In the genomic region with DNA sequence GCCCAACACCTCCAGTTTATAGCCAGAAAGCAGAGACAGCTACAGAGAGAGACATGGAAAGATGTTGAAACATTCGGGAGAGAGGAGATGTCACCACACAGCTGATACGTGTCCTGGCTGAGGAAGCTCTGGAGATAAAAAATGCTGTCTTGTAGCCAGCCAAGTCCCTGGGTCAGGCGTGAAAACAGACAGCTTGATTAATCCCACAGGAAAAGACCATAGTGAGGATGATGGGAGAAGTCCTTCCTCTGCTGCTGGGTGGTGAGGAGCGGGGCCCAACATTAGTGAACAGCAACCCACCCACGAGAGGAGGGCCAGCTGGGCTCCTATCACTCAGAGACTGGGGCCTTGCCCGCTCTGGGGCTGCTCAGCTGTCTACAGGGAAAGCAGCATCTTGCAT, we compare ENCODE assay signal across 21 mouse cellular contexts.
DNase-seq lines count a peak whose midpoint lies in the region; ATAC-seq and TF ChIP-seq lines count a peak whose summit lies in the region.
"Had no signal": no experiment of that assay in that cellular context is flagged by ENCODE, and none has a peak within 500 bp of the region (broad histone marks: within the 10 kb centered on the region; RNA-seq: fewer than 3 reads in every experiment).

No protein-coding gene starts in this region.

- DNase-seq in heart, adult 18-20 months = peak; percentile 8 to 13
- DNase-seq in kidney, adult 8-10 months = no peak
- no peak for DNase-seq in layer of hippocampus, adult 2 months (ENCODE audit: low spot score in 2 of 2)
- DNase-seq in layer of hippocampus, adult 9-10 months (ENCODE audit: low spot score) = no peak
- no peak for DNase-seq in stomach, postnatal 0 days (ENCODE audit: low spot score)
- DNase-seq: adrenal gland, postnatal 10 days; cerebellum, adult 18-20 months; cerebellum, postnatal 14 days; gastrocnemius, postnatal 10 days; layer of hippocampus, postnatal 36 days; right cerebral cortex, adult 18-20 months; right cerebral cortex, postnatal 4 days had no signal

- no peak for TF ChIP-seq EP300 in stomach, postnatal 0 days (optimal IDR thresholded peaks at IDR 0.05)

- TF ChIP-seq CTCF in layer of hippocampus, adult 2 months (conservative IDR thresholded peaks at IDR 0.05) = no peak
- no peak for TF ChIP-seq CTCF in stomach, postnatal 0 days (IDR thresholded peaks at IDR 0.05; ENCODE audit: low read depth)

- peaks cover 23% of the 10 kb centered on the region for H3K4me1 ChIP-seq in heart, embryonic 12.5 days (replicated peaks)
- H3K4me1 ChIP-seq in kidney, embryonic 15.5 days = peaks cover 27% of the 10 kb centered on the region
- H3K4me1 ChIP-seq in stomach, embryonic 14.5 days (ENCODE audit: control insufficient read depth, insufficient read depth, low read length) = peaks cover 8% of the 10 kb centered on the region; the same call in 1 of the 2 replicates
- H3K4me1 ChIP-seq in stomach, postnatal 0 days (replicated peaks; ENCODE audit: control insufficient read depth, insufficient read depth) = no peaks in the 10 kb centered on the region
- H3K4me1 ChIP-seq: forebrain, embryonic 10.5 days; hindbrain, embryonic 13.5 days; midbrain, embryonic 12.5 days; stomach, embryonic 15.5 days had no signal

- no peaks in the 10 kb centered on the region for H3K9me3 ChIP-seq in heart, embryonic 12.5 days (replicated peaks)
- H3K9me3 ChIP-seq in kidney, embryonic 15.5 days (replicated peaks) = no peaks in the 10 kb centered on the region
- no peaks in the 10 kb centered on the region for H3K9me3 ChIP-seq in stomach, embryonic 14.5 days (ENCODE audit: control insufficient read depth, low read depth, low read length)
- H3K9me3 ChIP-seq in stomach, postnatal 0 days (ENCODE audit: control insufficient read depth, low read length) = no peaks in the 10 kb centered on the region
- H3K9me3 ChIP-seq: forebrain, embryonic 10.5 days; hindbrain, embryonic 13.5 days; midbrain, embryonic 12.5 days; neural tube, embryonic 15.5 days; stomach, embryonic 15.5 days had no signal

- no peak overlapping the region for H3K27ac ChIP-seq in heart, embryonic 12.5 days (ENCODE audit: poor library complexity, severe bottlenecking)
- H3K27ac ChIP-seq in kidney, embryonic 15.5 days = no peak overlapping the region
- peak overlapping the region; percentile 32; the same call in 1 of the 2 replicates for H3K27ac ChIP-seq in layer of hippocampus, adult 2 months
- peak overlapping the region; percentile 44; the same call in 1 of the 2 replicates for H3K27ac ChIP-seq in stomach, embryonic 14.5 days (ENCODE audit: low read length)
- no peak overlapping the region for H3K27ac ChIP-seq in stomach, postnatal 0 days (replicated peaks)
- H3K27ac ChIP-seq: forebrain, embryonic 10.5 days; hindbrain, embryonic 13.5 days; midbrain, embryonic 12.5 days; neural tube, embryonic 15.5 days; stomach, embryonic 15.5 days had no signal

- no peak; the same call in 1 of the 2 replicates for ATAC-seq in heart, embryonic 12.5 days (ENCODE audit: insufficient number of reproducible peaks, low FRiP score)
- ATAC-seq in kidney, embryonic 15.5 days (replicated peaks; ENCODE audit: low FRiP score) = peak; percentile 49; the same call in 1 of the 2 replicates
- ATAC-seq in stomach, embryonic 14.5 days (ENCODE audit: insufficient number of reproducible peaks, insufficient read depth, low FRiP score, low read depth) = 0 out of 2 replicates have a peak, but pooled peaks have one; percentile 44
- no peak for ATAC-seq in stomach, postnatal 0 days (ENCODE audit: low FRiP score, low TSS enrichment)
- ATAC-seq: forebrain, embryonic 16.5 days had no signal

- H3K27me3 ChIP-seq in heart, embryonic 12.5 days (replicated peaks) = no peaks in the 10 kb centered on the region
- H3K27me3 ChIP-seq in kidney, embryonic 15.5 days = no peaks in the 10 kb centered on the region
- H3K27me3 ChIP-seq in stomach, embryonic 14.5 days (ENCODE audit: control insufficient read depth, insufficient read depth, low read length) = no peaks in the 10 kb centered on the region
- no peaks in the 10 kb centered on the region for H3K27me3 ChIP-seq in stomach, postnatal 0 days (ENCODE audit: control insufficient read depth, insufficient read depth, low read length)
- H3K27me3 ChIP-seq: hindbrain, embryonic 13.5 days; neural tube, embryonic 15.5 days; stomach, embryonic 15.5 days had no signal

- H3K9ac ChIP-seq in heart, embryonic 12.5 days = no peak overlapping the region
- H3K9ac ChIP-seq in kidney, embryonic 15.5 days = no peak overlapping the region
- H3K9ac ChIP-seq in stomach, embryonic 14.5 days (replicated peaks; ENCODE audit: low read depth, low read length) = no peak overlapping the region
- H3K9ac ChIP-seq in stomach, postnatal 0 days (ENCODE audit: low read length) = no peak overlapping the region
- H3K9ac ChIP-seq: hindbrain, embryonic 13.5 days; midbrain, embryonic 12.5 days; neural tube, embryonic 15.5 days; stomach, embryonic 15.5 days had no signal

- 38% methylated on average over 6 of the region's 6 CpGs for WGBS in heart, embryonic 12.5 days
- WGBS in kidney, embryonic 15.5 days = 50% methylated on average over 6 of the region's 6 CpGs
- WGBS in stomach, embryonic 14.5 days = 57% methylated on average over 6 of the region's 6 CpGs
- WGBS in stomach, postnatal 0 days = 53% methylated on average over 6 of the region's 6 CpGs

- no peak overlapping the region for H3K4me2 ChIP-seq in heart, embryonic 12.5 days
- no peak overlapping the region for H3K4me2 ChIP-seq in kidney, embryonic 15.5 days
- no peak overlapping the region for H3K4me2 ChIP-seq in stomach, embryonic 14.5 days (replicated peaks; ENCODE audit: low read depth, low read length)
- H3K4me2 ChIP-seq in stomach, postnatal 0 days (replicated peaks; ENCODE audit: low read depth) = no peak overlapping the region
- H3K4me2 ChIP-seq: hindbrain, embryonic 13.5 days; midbrain, embryonic 12.5 days; neural tube, embryonic 15.5 days; stomach, embryonic 15.5 days had no signal

- no peak overlapping the region for H3K4me3 ChIP-seq in heart, embryonic 12.5 days
- no peak overlapping the region for H3K4me3 ChIP-seq in kidney, embryonic 15.5 days (replicated peaks)
- no peak overlapping the region for H3K4me3 ChIP-seq in layer of hippocampus, adult 2 months
- H3K4me3 ChIP-seq in stomach, embryonic 14.5 days (ENCODE audit: low read depth, low read length) = no peak overlapping the region
- no peak overlapping the region for H3K4me3 ChIP-seq in stomach, postnatal 0 days (ENCODE audit: low read depth, low read length)
- H3K4me3 ChIP-seq: forebrain, embryonic 10.5 days; hindbrain, embryonic 13.5 days; midbrain, embryonic 12.5 days; neural tube, embryonic 15.5 days; stomach, embryonic 15.5 days had no signal

- H3K36me3 ChIP-seq in heart, embryonic 12.5 days = no peaks in the 10 kb centered on the region
- no peaks in the 10 kb centered on the region for H3K36me3 ChIP-seq in kidney, embryonic 15.5 days
- H3K36me3 ChIP-seq in stomach, embryonic 14.5 days (ENCODE audit: control insufficient read depth, insufficient read depth, low read length) = no peaks in the 10 kb centered on the region
- no peaks in the 10 kb centered on the region for H3K36me3 ChIP-seq in stomach, postnatal 0 days (ENCODE audit: control insufficient read depth, insufficient read depth, low read length)
- H3K36me3 ChIP-seq: forebrain, embryonic 10.5 days; hindbrain, embryonic 13.5 days; midbrain, embryonic 12.5 days; neural tube, embryonic 15.5 days; stomach, embryonic 15.5 days had no signal

Comparison
In these comparisons a context has a peak if more than half of its experiments do, and no peak if none do; other contexts are left out.
1. ATAC-seq: peak in kidney, embryonic 15.5 days (single experiment) and stomach, embryonic 14.5 days (single experiment); none in heart, embryonic 12.5 days (single experiment) and stomach, postnatal 0 days (single experiment).
2. H3K27ac ChIP-seq: peak in layer of hippocampus, adult 2 months (single experiment) and stomach, embryonic 14.5 days (single experiment); none in heart, embryonic 12.5 days (single experiment), kidney, embryonic 15.5 days (single experiment) and stomach, postnatal 0 days (single experiment).
3. DNase-seq: peak in heart, adult 18-20 months (2 of 2); none in kidney, adult 8-10 months (0 of 2), layer of hippocampus, adult 2 months (0 of 2), layer of hippocampus, adult 9-10 months (single experiment) and stomach, postnatal 0 days (single experiment).